Mouse (Mus musculus) CD4-positive naive resting alpha-beta T cell, adult 76 days (primary cell): ENCODE data around the gene Caskin2. TPM values are rescaled to one million over a fixed set of nuclear protein-coding genes. Genes with fewer than 3 reads are reported as not detected.

Experiments
- total RNA-seq: library from RNA; stranded (reverse); gene quantifications from one replicate; pipeline ENCODE4 v1.2.4, GENCODE M21; 2023

Caskin2 gene
- 1.1 TPM for total RNA-seq

GRCm38 (mm10) chr11:115813507-115814296, at the start of gene Caskin2:
Gene Caskin2, minus strand, starts transcription at chr11:115813639.

DNA sequence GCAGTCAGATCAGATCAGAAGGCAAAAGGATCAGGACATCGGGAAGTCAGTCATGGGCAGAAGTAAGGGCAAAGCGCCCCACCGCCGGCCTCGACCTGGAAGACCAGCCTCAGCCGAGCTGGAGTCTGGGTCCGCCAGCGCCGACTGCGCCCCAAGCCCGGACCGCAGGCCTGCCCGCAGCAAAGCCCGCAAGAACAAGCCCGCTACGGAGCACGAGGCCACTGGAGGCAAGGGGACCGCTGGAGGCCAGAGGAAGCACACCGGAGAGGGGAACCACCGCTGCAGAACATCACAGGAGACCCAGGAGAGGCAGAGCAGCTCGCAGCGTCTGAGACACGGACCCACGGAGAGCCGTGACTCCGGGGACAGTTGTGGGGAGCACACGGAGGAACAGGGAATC, 44.9 kb upstream of the Caskin2 start, which contains the start of gene Myo15b:
Gene Myo15b, plus strand, starts transcription at position 53 of the 400 bp plus-strand sequence.

GRCm38 (mm10) chr11:115823774-115824740, 10.6 kb upstream of the Caskin2 start, which contains the start of gene Llgl2:
Gene Llgl2, plus strand, starts transcription at chr11:115824049.

DNA sequence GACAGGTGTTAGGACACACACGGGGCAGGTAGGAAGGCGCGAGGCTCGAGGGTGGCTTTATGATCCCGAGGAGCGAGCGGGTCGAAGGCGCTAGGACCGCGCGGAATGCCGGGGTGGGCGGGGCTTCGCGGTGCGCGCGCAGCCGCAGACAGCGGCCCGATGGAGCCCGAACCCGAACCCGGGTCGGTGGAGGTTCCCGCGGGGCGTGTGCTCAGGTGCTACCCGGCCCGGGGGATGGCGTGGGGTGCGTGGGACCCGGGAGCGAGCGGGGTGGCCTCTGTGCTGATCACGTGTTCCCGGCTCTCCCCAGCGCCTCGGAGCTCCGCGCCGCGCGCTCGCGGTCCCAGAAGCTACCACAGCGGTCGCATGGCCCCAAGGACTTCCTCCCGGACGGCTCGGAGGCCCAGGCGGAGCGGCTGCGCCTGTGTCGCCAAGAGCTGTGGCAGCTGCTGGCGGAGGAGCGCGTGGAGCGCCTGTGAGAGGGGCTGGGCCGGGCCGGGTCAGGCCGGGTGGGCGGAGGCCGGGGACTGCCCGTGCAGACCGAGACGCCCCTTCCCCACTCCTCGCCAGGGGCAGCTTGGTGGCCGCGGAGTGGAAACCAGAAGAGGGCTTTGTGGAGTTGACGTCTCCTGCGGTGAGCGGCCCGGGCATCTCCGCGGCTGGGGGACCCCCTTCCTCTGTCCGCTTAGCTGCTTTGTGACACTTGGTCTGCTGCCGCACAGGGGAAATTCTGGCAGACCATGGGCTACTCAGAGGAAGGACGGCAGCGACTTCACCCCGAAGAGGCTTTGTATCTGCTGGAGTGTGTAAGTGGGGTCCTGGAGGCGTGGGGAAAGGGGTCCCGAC, 1.4 kb upstream of the Caskin2 start, which contains the start of gene Tsen54:
Gene Tsen54, plus strand, starts transcription at position 120 of the 846 bp plus-strand sequence.

GRCm38 (mm10) chr11:115765103-115765606, 48.3 kb downstream of the Caskin2 start, which contains the start of gene Tmem94:
Gene Tmem94, plus strand, starts transcription at chr11:115765433.

Other genes with a start within 250 kb of the Caskin2 start
- gene Nup85, start 249.2 kb downstream of the Caskin2 start, total RNA-seq: 48.4 TPM
- 31.5 TPM for gene Mrps7, start 209.7 kb downstream of the Caskin2 start, total RNA-seq
- 85.0 TPM for gene Gga3, start 209.6 kb downstream of the Caskin2 start, total RNA-seq
- 91.1 TPM for gene Mif4gd, start 200.7 kb downstream of the Caskin2 start, total RNA-seq
- gene Slc25a19, start 185.3 kb downstream of the Caskin2 start, total RNA-seq: 36.2 TPM
- gene Grb2, start 105.0 kb downstream of the Caskin2 start, total RNA-seq: 140 TPM
- 45.5 TPM for gene Tmem94, start 48.2 kb downstream of the Caskin2 start, total RNA-seq
- gene Tsen54, start 1.1 kb upstream of the Caskin2 start, total RNA-seq: 16.3 TPM
- gene Llgl2, start 10.4 kb upstream of the Caskin2 start, total RNA-seq: 24.1 TPM
- gene Myo15b, start 44.8 kb upstream of the Caskin2 start, total RNA-seq: not detected
- not detected for gene Smim5, start 86.3 kb upstream of the Caskin2 start, total RNA-seq
- gene Smim6, start 98.4 kb upstream of the Caskin2 start, total RNA-seq: not detected
- gene Sap30bp, start 119.6 kb upstream of the Caskin2 start, total RNA-seq: 56.8 TPM
- 18.0 TPM for gene Recql5, start 119.8 kb upstream of the Caskin2 start, total RNA-seq
- gene Itgb4, start 161.1 kb upstream of the Caskin2 start, total RNA-seq: not detected
- gene Galk1, start 199.1 kb upstream of the Caskin2 start, total RNA-seq: 12.6 TPM
- 1,542 TPM for gene H3f3b, start 214.3 kb upstream of the Caskin2 start, total RNA-seq
- 62.9 TPM for gene Unk, start 216.7 kb upstream of the Caskin2 start, total RNA-seq